18 mouse cellular contexts compared by ENCODE assay signal in genomic region chr1:182444116-182444515, GRCm38 (mm10). TPM values are rescaled to one million over a fixed set of nuclear protein-coding genes. Genes with fewer than 3 reads are reported as not detected.
DNase-seq lines count a peak whose midpoint lies in the region; ATAC-seq lines count a peak whose summit lies in the region.
"Had no signal": no experiment of that assay in that cellular context is flagged by ENCODE, and none has a peak within 500 bp of the region (broad histone marks: within the 10 kb centered on the region; RNA-seq: fewer than 3 reads in every experiment).

No protein-coding gene starts in this region.

- no peaks in the 10 kb centered on the region for H3K9me3 ChIP-seq in kidney, embryonic 14.5 days (ENCODE audit: control insufficient read depth, low read length)
- no peaks in the 10 kb centered on the region for H3K9me3 ChIP-seq in midbrain, embryonic 11.5 days (ENCODE audit: control insufficient read depth, low read length)
- no peaks in the 10 kb centered on the region for H3K9me3 ChIP-seq in midbrain, embryonic 13.5 days
- H3K9me3 ChIP-seq in liver, embryonic 12.5 days (replicated peaks), result no peaks in the 10 kb centered on the region
- H3K9me3 ChIP-seq: heart, embryonic 12.5 days; hindbrain, embryonic 15.5 days; limb, embryonic 10.5 days had no signal

- WGBS in kidney, embryonic 14.5 days, result 86% methylated on average over 2 of the region's 2 CpGs
- 80% methylated on average over 2 of the region's 2 CpGs for WGBS in midbrain, embryonic 11.5 days
- WGBS in midbrain, embryonic 13.5 days, result 90% methylated on average over 2 of the region's 2 CpGs
- WGBS in liver, embryonic 12.5 days (ENCODE audit: insufficient replicate concordance), result 65% methylated on average over 2 of the region's 2 CpGs

- no peaks in the 10 kb centered on the region for H3K4me1 ChIP-seq in kidney, embryonic 14.5 days (ENCODE audit: control insufficient read depth, insufficient read depth, low read length)
- H3K4me1 ChIP-seq in midbrain, embryonic 11.5 days (ENCODE audit: control insufficient read depth, insufficient read depth, low read length), result no peaks in the 10 kb centered on the region
- no peaks in the 10 kb centered on the region for H3K4me1 ChIP-seq in midbrain, embryonic 13.5 days (replicated peaks)
- H3K4me1 ChIP-seq in liver, embryonic 12.5 days, result no peaks in the 10 kb centered on the region
- H3K4me1 ChIP-seq: heart, embryonic 12.5 days; limb, embryonic 10.5 days had no signal

- no peak overlapping the region for H3K4me3 ChIP-seq in kidney, embryonic 14.5 days (ENCODE audit: low read length)
- no peak overlapping the region for H3K4me3 ChIP-seq in midbrain, embryonic 11.5 days (ENCODE audit: low read depth, low read length)
- no peak overlapping the region for H3K4me3 ChIP-seq in midbrain, embryonic 13.5 days (replicated peaks)
- no peak overlapping the region for H3K4me3 ChIP-seq in liver, embryonic 12.5 days
- H3K4me3 ChIP-seq: heart, embryonic 12.5 days; hindbrain, embryonic 15.5 days; limb, embryonic 10.5 days had no signal

- H3K36me3 ChIP-seq in kidney, embryonic 14.5 days (ENCODE audit: control insufficient read depth, insufficient read depth, low read length), result peaks cover 88% of the 10 kb centered on the region
- peaks cover 21% of the 10 kb centered on the region; the same call in 1 of the 2 replicates for H3K36me3 ChIP-seq in midbrain, embryonic 11.5 days (ENCODE audit: control insufficient read depth, insufficient read depth, low read length)
- H3K36me3 ChIP-seq in midbrain, embryonic 13.5 days, result peaks cover 83% of the 10 kb centered on the region
- peaks cover 60% of the 10 kb centered on the region for H3K36me3 ChIP-seq in liver, embryonic 12.5 days

- H3K9ac ChIP-seq in kidney, embryonic 14.5 days (ENCODE audit: low read depth, low read length), result no peak overlapping the region
- H3K9ac ChIP-seq in midbrain, embryonic 11.5 days (ENCODE audit: low read length), result no peak overlapping the region
- H3K9ac ChIP-seq in midbrain, embryonic 13.5 days (replicated peaks), result no peak overlapping the region
- no peak overlapping the region for H3K9ac ChIP-seq in liver, embryonic 12.5 days
- H3K9ac ChIP-seq: heart, embryonic 12.5 days; hindbrain, embryonic 15.5 days had no signal

- no peak overlapping the region for H3K27ac ChIP-seq in kidney, embryonic 14.5 days (ENCODE audit: low read depth, low read length)
- H3K27ac ChIP-seq in midbrain, embryonic 11.5 days (ENCODE audit: low read depth, low read length), result no peak overlapping the region
- no peak overlapping the region for H3K27ac ChIP-seq in midbrain, embryonic 13.5 days
- H3K27ac ChIP-seq in liver, embryonic 12.5 days, result no peak overlapping the region
- H3K27ac ChIP-seq: hindbrain, embryonic 15.5 days; limb, embryonic 10.5 days; macrophage had no signal

- no peak overlapping the region for H3K4me2 ChIP-seq in kidney, embryonic 14.5 days (replicated peaks; ENCODE audit: low read depth, low read length)
- no peak overlapping the region for H3K4me2 ChIP-seq in midbrain, embryonic 11.5 days
- no peak overlapping the region for H3K4me2 ChIP-seq in midbrain, embryonic 13.5 days (replicated peaks)
- H3K4me2 ChIP-seq in liver, embryonic 12.5 days, result no peak overlapping the region
- H3K4me2 ChIP-seq: heart, embryonic 12.5 days; hindbrain, embryonic 15.5 days had no signal

- H3K27me3 ChIP-seq in kidney, embryonic 14.5 days (ENCODE audit: control insufficient read depth, insufficient read depth, low read length), result no peaks in the 10 kb centered on the region
- no peaks in the 10 kb centered on the region for H3K27me3 ChIP-seq in midbrain, embryonic 11.5 days (ENCODE audit: control insufficient read depth, insufficient read depth, low read length)
- no peaks in the 10 kb centered on the region for H3K27me3 ChIP-seq in midbrain, embryonic 13.5 days
- H3K27me3 ChIP-seq in liver, embryonic 12.5 days (replicated peaks), result no peaks in the 10 kb centered on the region
- H3K27me3 ChIP-seq: heart, embryonic 12.5 days; hindbrain, embryonic 15.5 days had no signal

- no peak for ATAC-seq in kidney, embryonic 14.5 days (ENCODE audit: low FRiP score, low TSS enrichment)
- no peak for ATAC-seq in midbrain, embryonic 11.5 days (ENCODE audit: low FRiP score)
- ATAC-seq in midbrain, embryonic 13.5 days, result no peak
- no peak for ATAC-seq in liver, embryonic 12.5 days
- ATAC-seq: forebrain, embryonic 14.5 days had no signal

- DNase-seq in adrenal gland, postnatal 10 days, result peak; percentile 46
- no peak for DNase-seq in adrenal gland, postnatal 25 days
- peak; percentile 52 for DNase-seq in kidney, adult 18-20 months
- peak; percentile 14 for DNase-seq in midbrain, embryonic 11.5 days (ENCODE audit: low spot score, missing footprints)
- DNase-seq: adrenal gland, postnatal 14 days; cerebellum, adult 8-10 months; cerebellum, postnatal 36 days; heart, postnatal 4 days; liver; thymus, postnatal 25 days had no signal

RNA-seq across cellular contexts. Expression of gene Trp53bp2, which starts 35.1 kb away (rescaled TPM):
- total RNA-seq in adrenal gland, postnatal 10 days (2021), result 10 to 100 TPM; 21.2 to 21.9 TPM
- 21.7 and 25.2 TPM in 2 replicates for total RNA-seq in adrenal gland, postnatal 25 days (2021)
- polyA plus RNA-seq in kidney, embryonic 14.5 days (2014; fragmentation: Nextera tagmentation; extraction: Ambion mirVana), result 14.6 and 32.4 TPM in 2 replicates
- polyA plus RNA-seq in midbrain, embryonic 11.5 days (2014; fragmentation: Nextera tagmentation; extraction: Ambion mirVana), result 33.5 and 34.8 TPM in 2 replicates
- polyA plus RNA-seq in midbrain, embryonic 13.5 days (2015; fragmentation: Nextera tagmentation; extraction: Ambion mirVana), result 24.0 and 25.7 TPM in 2 replicates
- polyA plus RNA-seq in liver, embryonic 12.5 days (2016; fragmentation: Nextera tagmentation; extraction: Ambion mirVana), result 5.3 and 5.6 TPM in 2 replicates
